Mouse (Mus musculus) liver, embryonic 14.5 days (tissue): ENCODE data around the gene A830031A19Rik.

Experiments
- CTCF ChIP-seq: IDR thresholded peaks from 2 replicates; pipeline ENCODE4 v1.5.1; 2016; ENCODE audit warnings: antibody characterized with exemption, low read depth, control low read depth
- EP300 ChIP-seq: IDR thresholded peaks from 2 replicates; pipeline ENCODE4 v1.6.1; 2016; ENCODE audit warnings: antibody characterized with exemption, low read depth

- peak; percentile 57 for TF ChIP-seq CTCF
- TF ChIP-seq EP300: no peak
Observed at GRCm38 (mm10) chr11:24052882-24053281, 22.0 kb downstream of the A830031A19Rik start.
